ENCODE assay signal across 8 mouse cellular contexts in the genomic region with DNA sequence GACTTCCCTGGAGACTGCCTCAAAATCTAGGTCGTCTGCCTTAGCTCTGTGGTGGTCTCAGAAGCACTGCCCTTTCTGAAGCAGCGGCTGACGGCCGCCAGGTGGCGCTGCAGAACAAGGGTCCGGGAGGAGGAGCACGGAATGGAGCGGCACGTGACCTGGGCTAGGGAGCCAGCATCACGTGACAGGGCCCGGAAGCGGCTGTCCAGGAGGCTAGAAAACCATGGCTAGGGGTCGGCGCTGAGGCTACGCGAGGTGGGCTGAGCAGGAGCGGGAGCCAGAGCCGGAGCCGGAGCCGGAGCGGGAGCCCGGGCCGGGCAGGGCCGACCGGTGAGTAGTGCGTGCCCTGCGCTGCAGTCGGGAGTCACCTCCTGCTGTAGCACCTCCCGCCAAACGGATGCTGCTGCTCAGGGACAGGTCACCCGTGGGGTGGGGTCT. TPM values are rescaled to one million over a fixed set of nuclear protein-coding genes. Genes with fewer than 3 reads are reported as not detected.
DNase-seq lines count a peak whose midpoint lies in the region; ATAC-seq and TF ChIP-seq lines count a peak whose summit lies in the region.

Slc36a1 (plus strand) TSS at position 192 of the 438 bp plus-strand sequence.

- H3K4me3 ChIP-seq in C2C12 (ENCODE audit: insufficient read depth, poor library complexity, severe bottlenecking): peak within 1 kb of the TSS; percentile 69
- peak within 1 kb of the TSS; percentile 81 for H3K4me3 ChIP-seq in erythroblast, embryonic 14.5 days (replicated peaks)
- H3K4me3 ChIP-seq in heart, embryonic 13.5 days: peak within 1 kb of the TSS; percentile 81
- H3K4me3 ChIP-seq in liver, embryonic 12.5 days: peak within 1 kb of the TSS; percentile 85
- H3K4me3 ChIP-seq in stomach, embryonic 15.5 days (replicated peaks): peak within 1 kb of the TSS; percentile 86

- ATAC-seq in heart, embryonic 13.5 days (ENCODE audit: extremely low read depth, insufficient number of reproducible peaks, low FRiP score, low TSS enrichment): peak; percentile 79
- peak; percentile 84 for ATAC-seq in liver, embryonic 12.5 days
- peak; percentile 89 for ATAC-seq in stomach, embryonic 15.5 days (ENCODE audit: insufficient read depth, low FRiP score, low read depth)

- no peaks in the 10 kb centered on the region for H3K79me3 ChIP-seq in C2C12 (ENCODE audit: low read depth)

- no peak within 1 kb of the TSS for H3K27ac ChIP-seq in heart, embryonic 13.5 days (replicated peaks)
- H3K27ac ChIP-seq in liver, embryonic 12.5 days: peak within 1 kb of the TSS; percentile 36; the same call in 1 of the 2 replicates
- no peak within 1 kb of the TSS for H3K27ac ChIP-seq in stomach, embryonic 15.5 days

- peaks cover 12% of the 10 kb centered on the region for H3K79me2 ChIP-seq in C2C12 (ENCODE audit: control insufficient read depth, insufficient read depth)

- TF ChIP-seq CTCF in C2C12 (IDR thresholded peaks at IDR 0.05; ENCODE audit: control insufficient read depth, insufficient read depth, insufficient read length): peak; percentile 95
- TF ChIP-seq CTCF in brain, embryonic 14.5 days (IDR thresholded peaks at IDR 0.05; ENCODE audit: borderline replicate concordance, extremely low read depth, insufficient read depth, insufficient read length): peak; percentile 97

- H3K4me2 ChIP-seq in heart, embryonic 13.5 days: peak within 1 kb of the TSS; percentile 88
- peak within 1 kb of the TSS; percentile 95 for H3K4me2 ChIP-seq in liver, embryonic 12.5 days
- H3K4me2 ChIP-seq in stomach, embryonic 15.5 days: peak within 1 kb of the TSS; percentile 86

- peak within 1 kb of the TSS; percentile 90 for H3ac ChIP-seq in C2C12 (ENCODE audit: control insufficient read depth, insufficient read length, low read depth)

- H3K9ac ChIP-seq in heart, embryonic 13.5 days: peak within 1 kb of the TSS; percentile 86
- peak within 1 kb of the TSS; percentile 83 for H3K9ac ChIP-seq in liver, embryonic 12.5 days
- peak within 1 kb of the TSS; percentile 77; the same call in 1 of the 2 replicates for H3K9ac ChIP-seq in stomach, embryonic 15.5 days

- no peaks in the 10 kb centered on the region for H3K9me3 ChIP-seq in erythroblast, embryonic 14.5 days (ENCODE audit: control insufficient read depth, low read length)
- no peaks in the 10 kb centered on the region for H3K9me3 ChIP-seq in heart, embryonic 13.5 days
- H3K9me3 ChIP-seq in liver, embryonic 12.5 days (replicated peaks): no peaks in the 10 kb centered on the region
- H3K9me3 ChIP-seq in stomach, embryonic 15.5 days: no peaks in the 10 kb centered on the region

- WGBS in heart, embryonic 13.5 days: under 1% methylated on average over 31 of the region's 31 CpGs
- 1% methylated on average over 31 of the region's 31 CpGs for WGBS in liver, embryonic 12.5 days (ENCODE audit: insufficient replicate concordance)
- WGBS in stomach, embryonic 15.5 days: under 1% methylated on average over 31 of the region's 31 CpGs

- peaks cover 10% of the 10 kb centered on the region for H3K4me1 ChIP-seq in erythroblast, embryonic 14.5 days (ENCODE audit: control insufficient read depth)
- peaks cover 8% of the 10 kb centered on the region for H3K4me1 ChIP-seq in heart, embryonic 13.5 days
- peaks cover 25% of the 10 kb centered on the region for H3K4me1 ChIP-seq in liver, embryonic 12.5 days
- H3K4me1 ChIP-seq in stomach, embryonic 15.5 days: peaks cover 7% of the 10 kb centered on the region

- no peaks in the 10 kb centered on the region for H3K36me3 ChIP-seq in C2C12 (ENCODE audit: control insufficient read depth, insufficient read depth)
- H3K36me3 ChIP-seq in erythroblast, embryonic 14.5 days (ENCODE audit: control insufficient read depth): no peaks in the 10 kb centered on the region
- H3K36me3 ChIP-seq in heart, embryonic 13.5 days: no peaks in the 10 kb centered on the region
- no peaks in the 10 kb centered on the region for H3K36me3 ChIP-seq in liver, embryonic 12.5 days
- H3K36me3 ChIP-seq in stomach, embryonic 15.5 days: no peaks in the 10 kb centered on the region

- DNase-seq in brain, embryonic 14.5 days (ENCODE audit: low read depth): peak; percentile 98
- DNase-seq in kidney, postnatal 10 days: peak; percentile 99
- DNase-seq in natural killer cell, adult 2 months (ENCODE audit: low spot score in 2 of 2): peak; percentile 92 to 94

- H3K27me3 ChIP-seq in C2C12 (ENCODE audit: control insufficient read depth, insufficient read depth, insufficient read length): no peaks in the 10 kb centered on the region
- no peaks in the 10 kb centered on the region; the same call in 1 of the 2 replicates for H3K27me3 ChIP-seq in erythroblast, embryonic 14.5 days (ENCODE audit: control insufficient read depth)
- peaks cover 12% of the 10 kb centered on the region; the same call in 1 of the 2 replicates for H3K27me3 ChIP-seq in heart, embryonic 13.5 days (replicated peaks)
- no peaks in the 10 kb centered on the region for H3K27me3 ChIP-seq in liver, embryonic 12.5 days (replicated peaks)
- no peaks in the 10 kb centered on the region for H3K27me3 ChIP-seq in stomach, embryonic 15.5 days (replicated peaks)

- TF ChIP-seq POLR2A in brain, embryonic 14.5 days (IDR thresholded peaks at IDR 0.05; ENCODE audit: borderline replicate concordance, extremely low read depth, insufficient read depth, insufficient read length, poor library complexity, severe bottlenecking): peak; percentile 18; the same call in 1 of the 2 replicates

TF ChIP-seq in C2C12, 6 proteins besides CTCF, POLR2A, EP300 and RAD21:
- peak; percentile 66 for TF ChIP-seq MAX (IDR thresholded peaks at IDR 0.05)
- no peak for TF ChIP-seq FOSL1 (IDR thresholded peaks at IDR 0.05; ENCODE audit: insufficient read depth, low read length, poor library complexity, severe bottlenecking)
- TF ChIP-seq USF1 (IDR thresholded peaks at IDR 0.05; ENCODE audit: low read depth): peak; percentile 99
- TF ChIP-seq CEBPB (IDR thresholded peaks at IDR 0.05; ENCODE audit: low read depth): no peak
- no peak for TF ChIP-seq MYOD1 (IDR thresholded peaks at IDR 0.05; ENCODE audit: control insufficient read depth, insufficient read length, low read depth)
- no peak for TF ChIP-seq MYOG (IDR thresholded peaks at IDR 0.05; ENCODE audit: control insufficient read depth, extremely low read depth, insufficient read length)

RNA-seq across cellular contexts. Expression of gene Slc36a1, which starts in this region (rescaled TPM):
- 4.5 TPM for polyA plus RNA-seq in C2C12 (2012; fragmentation: generic; extraction: Trizol)
- 13.7 and 22.1 TPM in 2 replicates for polyA plus RNA-seq in brain, embryonic 14.5 days (2012; rRNA removed)
- polyA plus RNA-seq in erythroblast, embryonic 14.5 days (2012): 0.09 and 0.24 TPM in 2 replicates
- polyA plus RNA-seq in heart, embryonic 13.5 days (2015; fragmentation: Nextera tagmentation; extraction: Ambion mirVana): 0.88 and 1.0 TPM in 2 replicates
- polyA plus RNA-seq in liver, embryonic 12.5 days (2016; fragmentation: Nextera tagmentation; extraction: Ambion mirVana): 1.5 and 1.6 TPM in 2 replicates
- polyA plus RNA-seq in stomach, embryonic 15.5 days (2015; fragmentation: Nextera tagmentation; extraction: Ambion mirVana): 2.1 and 2.7 TPM in 2 replicates
